Mouse (Mus musculus) retina, postnatal 1 day (tissue): ENCODE measurements around the gene Zfp239.

Experiments
- DNase-seq: peaks from one replicate; pipeline ENCODE4 v3.0.0-alpha.2; 2012

The Zfp239 gene

GRCm38 (mm10) chr6:117879408-117880115, 17.7 kb downstream of the Zfp239 start:
- DNase-seq = peak; percentile 99

DNA sequence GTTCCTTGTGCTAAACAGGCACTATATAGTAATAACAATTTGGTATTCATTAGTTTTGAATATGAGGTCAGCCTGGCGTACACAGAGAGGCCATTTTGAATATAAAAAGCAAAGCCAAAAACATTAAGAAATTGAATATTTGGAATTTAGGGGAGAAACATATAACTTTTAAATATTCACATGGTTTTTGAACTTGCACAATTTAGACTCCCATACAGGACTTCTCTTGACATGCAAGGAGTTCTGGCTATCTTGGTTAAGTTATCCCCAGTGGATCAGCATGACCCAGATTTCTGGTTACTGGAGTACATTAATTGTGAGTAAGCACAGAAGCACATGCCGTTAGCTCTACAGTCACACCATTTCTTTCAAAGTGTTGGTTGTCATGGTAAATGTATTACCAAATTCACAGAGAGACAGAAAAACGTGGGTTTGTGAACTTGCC, 18.5 kb downstream of the Zfp239 start:
- peak; percentile 32 for DNase-seq

- DNase-seq = no peak
Observed at GRCm38 (mm10) chr6:117881229-117881628, 19.3 kb downstream of the Zfp239 start.

GRCm38 (mm10) chr6:117881997-117882396, 20.1 kb downstream of the Zfp239 start:
- no peak for DNase-seq

GRCm38 (mm10) chr6:117885943-117886342, 24.0 kb downstream of the Zfp239 start:
- DNase-seq = no peak

DNA sequence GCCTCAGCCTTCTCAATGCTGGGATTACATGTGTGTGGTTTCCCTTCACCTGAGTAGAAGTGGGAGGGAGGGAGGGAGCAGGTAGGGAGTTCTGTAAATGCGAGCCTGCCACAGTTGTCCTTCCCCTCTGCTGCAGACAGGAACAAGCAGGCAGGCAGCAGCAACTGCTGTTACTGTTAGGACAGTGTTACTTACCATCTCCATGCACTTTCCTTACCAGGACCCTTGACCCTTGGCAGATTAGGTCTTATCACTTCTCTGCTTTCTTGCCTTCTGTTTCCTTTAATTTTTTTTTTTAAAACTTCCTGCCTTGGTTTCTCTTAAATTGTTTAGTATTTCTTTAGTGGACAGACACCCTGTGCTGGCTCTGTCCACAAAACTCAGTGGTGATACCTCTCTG, 26.1 kb downstream of the Zfp239 start:
- DNase-seq = no peak

DNA sequence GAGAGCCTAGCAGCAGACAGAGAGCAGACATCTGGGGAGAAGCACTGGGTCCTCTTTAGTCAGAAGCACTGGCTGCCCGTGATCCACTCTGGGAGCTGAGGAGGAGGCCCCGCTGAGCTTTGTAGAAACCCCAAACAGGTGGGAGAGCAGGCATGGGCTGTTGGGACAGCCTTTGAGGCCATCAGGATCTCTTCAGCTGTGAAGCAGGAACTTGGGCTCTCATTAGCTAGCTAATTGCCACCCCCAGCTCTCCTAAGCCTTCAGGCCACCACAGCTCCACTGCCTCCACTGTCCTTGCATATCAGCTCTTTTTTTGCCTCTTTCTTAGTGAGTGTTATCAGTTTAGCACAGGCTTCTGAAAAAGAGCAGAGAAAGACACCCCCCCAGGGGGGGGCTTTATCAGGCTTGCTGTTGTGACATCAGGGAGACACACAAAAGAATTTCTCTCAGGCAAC, 26.8 kb downstream of the Zfp239 start:
- DNase-seq = peak; percentile 78

DNA sequence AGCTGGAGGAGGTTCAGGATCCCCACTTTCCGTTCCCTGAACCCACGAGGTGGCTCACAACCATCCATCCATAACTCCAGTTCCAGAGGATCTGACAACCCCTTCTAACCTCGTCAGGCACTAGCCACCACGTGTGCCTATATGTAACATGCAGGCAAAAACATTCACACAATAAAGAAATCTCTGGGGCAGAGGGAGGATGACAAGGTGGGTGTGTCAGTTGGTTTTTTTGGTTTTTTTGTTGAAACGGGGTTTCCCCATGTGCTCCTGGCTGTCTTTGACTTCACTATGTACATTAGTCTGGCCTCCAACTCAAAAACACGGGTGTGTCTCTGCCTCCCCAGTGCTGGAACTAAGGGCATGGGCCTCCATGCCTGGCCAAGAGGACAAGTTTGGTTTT, 28.4 kb downstream of the Zfp239 start:
- no peak for DNase-seq

GRCm38 (mm10) chr6:117891369-117892160, 29.7 kb downstream of the Zfp239 start:
- peak; percentile 32 for DNase-seq

- no peak for DNase-seq
Observed at GRCm38 (mm10) chr6:117892386-117892785, 30.5 kb downstream of the Zfp239 start.

DNA sequence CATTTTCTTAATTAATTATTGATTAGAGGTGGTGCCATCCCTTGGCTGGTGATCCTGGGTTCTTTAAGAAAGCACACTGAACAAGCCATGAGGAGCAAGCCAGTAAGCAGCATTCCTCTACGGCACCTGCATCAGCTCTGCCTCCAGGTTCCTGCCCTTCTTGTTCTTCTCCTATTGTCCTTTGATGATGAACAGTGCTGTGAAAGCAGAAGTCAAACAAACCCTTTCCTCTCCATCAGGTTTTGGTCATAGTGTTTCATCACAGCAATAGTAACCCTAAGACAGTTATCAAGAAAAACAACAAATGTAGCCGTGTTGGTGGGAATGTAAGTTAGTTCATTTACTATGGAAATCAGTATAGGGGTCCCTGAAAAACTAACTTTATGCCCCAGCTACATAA, 31.5 kb downstream of the Zfp239 start:
- no peak for DNase-seq

DNA sequence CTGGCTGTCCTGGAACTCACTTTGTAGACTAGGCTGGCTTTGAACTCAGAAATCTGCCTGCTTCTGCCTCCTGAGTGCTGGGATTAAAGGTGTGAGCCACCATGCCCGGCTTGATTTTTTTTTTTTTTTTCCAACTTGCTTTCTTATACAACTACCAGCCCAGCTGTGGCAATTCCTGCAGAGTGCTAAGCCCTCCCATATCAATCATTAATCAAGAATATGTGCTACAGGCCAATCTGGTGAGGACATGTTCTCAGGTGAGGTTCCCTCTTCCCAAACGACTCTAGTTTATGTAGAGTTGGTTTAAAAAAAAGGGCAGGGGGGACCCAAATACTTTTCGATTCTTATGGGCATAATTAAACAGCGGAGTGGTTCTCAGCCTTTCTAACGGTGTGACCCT, 35.9 kb downstream of the Zfp239 start:
- DNase-seq = no peak

DNA sequence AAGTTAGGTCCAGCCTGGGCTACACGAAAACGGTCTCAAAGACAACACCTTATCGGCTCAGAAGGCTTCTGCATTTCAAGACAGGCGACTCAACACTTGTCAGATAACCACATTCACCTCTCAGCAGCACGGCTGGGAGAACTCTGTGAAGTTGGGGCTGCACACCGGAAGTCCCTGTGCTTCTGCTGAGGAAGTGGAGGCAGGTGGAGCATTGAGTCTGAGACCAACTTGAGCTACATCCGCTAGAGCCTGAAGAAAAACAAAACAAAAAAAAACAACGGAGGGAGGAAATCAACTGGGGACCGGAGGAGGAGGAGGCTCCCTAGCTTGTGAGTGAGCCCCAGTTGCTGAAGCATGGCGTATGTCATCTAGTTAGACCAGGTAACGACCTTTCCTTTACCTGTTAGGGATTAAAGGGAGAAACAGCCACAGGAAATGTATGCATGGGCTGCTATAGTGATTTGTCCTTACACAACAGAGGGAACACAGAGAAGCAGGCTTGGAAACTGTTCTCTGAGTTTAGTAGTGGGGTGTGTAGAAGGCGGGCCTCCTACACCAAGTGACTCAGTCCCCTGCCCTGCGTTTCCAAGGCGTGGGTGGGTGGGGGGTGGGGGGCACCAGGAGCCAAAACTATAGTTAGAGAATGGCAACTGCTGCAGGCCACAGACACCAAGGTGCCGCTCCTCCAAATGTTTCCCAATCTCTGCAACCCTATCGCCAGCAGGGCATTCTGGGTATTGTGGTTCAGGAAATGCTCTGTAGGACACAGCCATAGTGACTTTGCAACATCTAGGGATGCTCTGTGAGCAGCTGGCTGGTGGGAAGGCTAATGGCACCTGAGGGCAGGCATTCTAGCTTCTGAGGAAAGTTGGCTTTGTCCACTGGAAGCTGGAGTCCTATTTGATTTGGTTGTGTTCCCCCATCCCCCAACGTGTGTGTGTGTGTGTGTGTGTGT, 38.5 kb downstream of the Zfp239 start, which contains the start of gene Hnrnpf:
Gene Hnrnpf, plus strand, starts transcription at position 199 of the 955 bp plus-strand sequence.
- DNase-seq = no peak

DNA sequence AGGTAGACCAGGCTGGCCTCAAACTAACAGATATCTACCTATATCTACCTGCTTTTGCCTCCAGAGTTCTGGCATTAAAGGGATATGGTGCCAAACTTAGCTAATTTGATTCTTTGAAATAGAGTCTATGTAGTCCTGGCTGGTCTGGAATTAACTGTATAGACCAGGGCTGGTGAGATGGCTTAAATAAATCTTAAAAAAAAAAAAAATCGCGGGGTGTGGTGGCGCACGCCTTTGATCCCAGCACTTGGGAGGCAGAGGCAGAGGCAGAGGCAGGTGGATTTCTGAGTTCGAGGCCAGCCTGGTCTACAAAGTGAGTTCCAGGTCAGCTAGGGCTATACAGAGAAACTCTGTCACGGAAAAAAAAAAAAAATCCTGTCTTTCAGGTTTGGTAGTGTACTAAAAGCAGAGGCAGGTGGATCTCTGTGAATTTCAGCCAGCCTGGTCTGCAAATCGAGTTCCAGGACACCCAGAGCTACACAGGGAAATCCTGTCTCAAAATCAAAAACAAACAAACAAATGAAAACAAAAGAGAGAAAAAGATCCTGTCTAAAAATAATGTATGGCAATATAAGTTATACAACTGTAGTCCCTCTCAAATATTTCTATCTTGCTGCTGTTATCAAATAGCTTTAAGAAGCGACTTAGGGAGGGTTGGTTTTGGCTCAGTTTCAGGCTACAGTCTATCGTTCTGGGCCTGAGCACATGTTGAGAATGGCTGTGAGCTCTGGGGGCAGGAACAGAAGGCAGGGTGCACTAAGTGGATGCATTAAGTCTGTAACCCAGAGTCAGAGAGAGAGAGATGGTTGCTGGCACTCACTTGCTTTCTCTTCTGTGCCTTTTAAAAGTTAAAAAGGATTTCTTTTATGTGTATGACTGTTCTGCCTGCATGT, 39.9 kb downstream of the Zfp239 start:
- no peak for DNase-seq

- DNase-seq = no peak
Observed at GRCm38 (mm10) chr6:117902556-117902955, 40.7 kb downstream of the Zfp239 start.

GRCm38 (mm10) chr6:117903836-117904235, 41.9 kb downstream of the Zfp239 start:
- no peak for DNase-seq

- DNase-seq = no peak
Observed at GRCm38 (mm10) chr6:117905260-117905930, 43.5 kb downstream of the Zfp239 start.

DNA sequence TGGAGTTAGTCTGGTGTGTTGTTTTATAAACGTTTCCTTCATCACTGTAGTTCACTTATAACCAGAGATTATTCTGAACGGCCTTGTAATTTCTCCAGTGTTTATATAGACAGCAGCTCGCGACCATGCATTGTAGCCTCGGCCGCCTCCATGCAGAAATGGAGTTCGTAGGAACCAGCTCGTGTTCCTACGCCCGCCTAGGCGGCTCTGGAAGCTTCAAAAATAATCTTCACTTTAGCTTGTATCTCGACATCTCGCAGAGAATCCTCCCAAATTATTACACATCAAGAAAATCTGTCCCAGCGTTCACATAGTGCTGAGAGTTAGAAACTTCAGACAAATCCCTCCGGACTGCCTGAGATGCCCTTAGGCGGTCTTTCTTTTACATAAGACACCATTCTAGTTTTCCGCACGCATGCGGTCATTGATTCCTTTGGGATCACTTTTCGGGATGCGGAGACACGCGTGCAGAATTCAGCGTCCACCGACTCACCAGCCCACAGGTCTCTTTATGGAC, 44.2 kb downstream of the Zfp239 start:
- DNase-seq = no peak

DNA sequence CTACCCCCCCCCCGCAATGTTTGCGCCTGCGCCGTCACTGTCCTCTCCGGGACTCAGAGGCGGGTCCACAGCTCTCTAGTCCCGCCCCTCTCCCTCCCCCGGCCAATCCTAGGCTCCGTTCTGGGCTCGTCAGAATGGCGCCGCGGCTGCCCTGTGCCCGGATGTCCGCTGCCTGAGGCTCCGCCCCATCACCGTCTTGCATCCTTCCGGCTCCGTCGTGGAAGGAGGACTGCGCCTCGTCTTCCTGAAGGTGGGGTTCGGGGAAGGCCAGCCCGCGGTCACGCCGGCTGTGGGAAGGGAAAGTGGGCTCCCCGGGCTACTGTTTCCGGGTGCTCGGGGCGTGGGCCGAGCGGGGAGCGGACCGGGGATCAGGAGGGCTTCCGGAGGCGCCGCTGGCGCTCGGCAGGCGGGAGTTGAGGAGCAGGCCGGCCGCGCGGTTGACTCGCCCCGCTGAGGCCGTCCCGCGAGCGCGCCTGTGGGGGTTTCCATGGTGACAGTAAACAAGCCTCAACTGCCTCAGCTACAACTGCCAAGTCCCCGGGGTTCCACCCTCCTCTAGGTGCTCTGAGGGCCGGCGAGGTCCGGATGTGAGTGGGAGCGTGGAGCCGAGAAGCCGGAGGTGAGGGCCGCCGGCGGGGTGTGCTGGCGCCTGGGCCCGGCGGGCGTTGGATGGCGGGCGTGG, 44.8 kb downstream of the Zfp239 start:
- peak; percentile 98 for DNase-seq

DNA sequence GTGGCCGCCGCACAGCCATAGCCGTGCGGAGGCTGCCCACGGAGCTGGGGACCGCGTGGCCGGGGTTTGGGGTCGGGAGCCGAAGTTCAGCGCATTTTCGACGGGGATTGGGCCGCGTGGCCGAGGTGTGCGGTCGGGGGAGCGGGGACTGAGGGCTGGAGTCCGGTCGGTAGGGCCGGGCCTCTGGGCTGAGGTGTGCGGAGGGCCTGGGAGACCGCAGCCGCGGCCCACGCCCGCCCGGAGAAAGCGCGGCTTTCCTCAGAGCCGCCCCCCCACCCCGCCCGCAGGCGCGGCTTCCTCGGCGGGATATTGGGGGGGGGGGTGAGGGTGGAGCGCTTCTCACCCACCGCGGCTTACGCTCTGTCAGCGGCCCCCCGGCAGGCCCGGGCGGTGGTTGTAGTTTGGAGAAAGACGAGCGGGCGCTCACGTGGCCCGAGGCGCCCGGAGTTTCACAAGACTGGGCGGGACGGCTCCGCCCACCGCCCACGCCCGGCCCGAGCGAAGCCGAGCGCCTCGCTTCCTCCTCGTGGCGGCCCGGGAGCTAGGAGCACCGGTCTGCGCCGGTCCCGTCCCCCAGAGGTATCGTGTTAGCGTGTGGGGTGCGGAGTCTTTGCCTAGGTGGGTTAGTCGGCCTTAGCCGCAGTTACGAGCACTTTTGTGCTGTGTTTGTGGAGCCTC, 45.5 kb downstream of the Zfp239 start:
- DNase-seq = peak; percentile 87
